Mouse (Mus musculus): ENCODE measurements around the gene Rac2. TPM values are rescaled to one million over a fixed set of nuclear protein-coding genes. Genes with fewer than 3 reads are reported as not detected.

Rac2 gene
- polyA plus RNA-seq, 1 experiment from 2014 or later: 6.4 TPM

DNA sequence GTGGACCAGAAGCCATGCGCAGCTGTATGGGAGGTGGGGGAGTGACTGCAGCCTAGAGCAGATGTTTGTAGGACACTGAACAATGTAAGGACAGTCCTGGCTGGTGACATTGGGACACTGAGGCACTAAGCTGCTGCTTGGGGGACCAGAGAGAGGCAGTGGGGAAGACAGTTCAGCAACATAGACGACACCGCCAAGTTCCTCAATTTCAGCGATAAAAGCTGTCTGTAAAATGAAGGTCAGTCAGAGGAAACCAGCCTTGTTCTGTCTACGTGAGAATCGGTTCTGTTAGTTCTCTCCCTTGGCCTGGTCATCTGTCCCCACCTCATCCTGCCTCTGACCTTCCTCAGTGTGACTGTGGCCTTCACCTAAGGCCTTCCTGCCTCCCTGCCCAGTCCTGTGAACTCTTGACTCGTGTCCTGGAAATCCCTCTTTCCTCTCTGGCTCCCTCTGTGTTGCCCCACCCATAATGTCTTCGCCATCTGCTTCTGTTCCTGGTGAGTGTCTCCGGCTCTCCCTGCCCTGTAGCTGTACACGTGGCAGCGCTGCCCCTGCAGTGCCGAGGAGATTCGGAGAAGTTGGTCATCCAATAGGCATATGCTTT lies 52.4 kb downstream of the Rac2 start:
- Histone ChIP-seq H3K9ac (ENCODE audit: low read length) (no peak overlapping the region), H3K27ac (replicated peaks) (no peak overlapping the region), H3K4me2 (replicated peaks; ENCODE audit: low read depth) (no peak overlapping the region), H3K27me3 (ENCODE audit: control insufficient read depth, insufficient read depth, low read length) (no peaks in the 10 kb centered on the region), H3K4me1 (replicated peaks; ENCODE audit: control insufficient read depth, insufficient read depth) (no peaks in the 10 kb centered on the region), H3K36me3 (ENCODE audit: control insufficient read depth, insufficient read depth, low read length) (0 out of 2 replicates have a peak, but pooled peaks cover under 1% of the 10 kb centered on the region), H3K9me3 (ENCODE audit: control insufficient read depth, low read length) (no peaks in the 10 kb centered on the region), H3K4me3 (ENCODE audit: low read depth, low read length) (no peak overlapping the region)
- no peak for DNase-seq (ENCODE audit: low spot score)
- WGBS: 59% methylated on average over 13 of the region's 13 CpGs
- no peak for TF ChIP-seq CTCF (IDR thresholded peaks at IDR 0.05; ENCODE audit: low read depth)
- no peak for TF ChIP-seq EP300 (optimal IDR thresholded peaks at IDR 0.05)
- peak; percentile 31; the same call in 1 of the 2 replicates for ATAC-seq (ENCODE audit: low FRiP score, low TSS enrichment)

GRCm38 (mm10) chr15:78518221-78518620 lies 54.4 kb downstream of the Rac2 start:
- Histone ChIP-seq H3K36me3 (ENCODE audit: control insufficient read depth, insufficient read depth, low read length) (no peaks in the 10 kb centered on the region), H3K4me2 (replicated peaks; ENCODE audit: low read depth) (no peak overlapping the region), H3K4me1 (replicated peaks; ENCODE audit: control insufficient read depth, insufficient read depth) (no peaks in the 10 kb centered on the region), H3K27me3 (ENCODE audit: control insufficient read depth, insufficient read depth, low read length) (no peaks in the 10 kb centered on the region), H3K9me3 (ENCODE audit: control insufficient read depth, low read length) (no peaks in the 10 kb centered on the region), H3K4me3 (ENCODE audit: low read depth, low read length) (no peak overlapping the region), H3K27ac (replicated peaks) (no peak overlapping the region), H3K9ac (ENCODE audit: low read length) (no peak overlapping the region)
- TF ChIP-seq EP300 (optimal IDR thresholded peaks at IDR 0.05) (no peak), CTCF (IDR thresholded peaks at IDR 0.05; ENCODE audit: low read depth) (no peak)
- 65% methylated on average over 7 of the region's 7 CpGs for WGBS
- DNase-seq (ENCODE audit: low spot score) (no peak), ATAC-seq (ENCODE audit: low FRiP score, low TSS enrichment) (no peak)

- DNase-seq (ENCODE audit: low spot score): no peak
- H3K27ac ChIP-seq (replicated peaks): no peak overlapping the region
- WGBS: 78% methylated on average over 6 of the region's 6 CpGs
Measured at GRCm38 (mm10) chr15:78515759-78516158, 56.8 kb downstream of the Rac2 start.

GRCm38 (mm10) chr15:78514393-78515146 lies 58.0 kb downstream of the Rac2 start:
- no peaks in the 10 kb centered on the region for H3K27me3 ChIP-seq (ENCODE audit: control insufficient read depth, insufficient read depth, low read length)
- H3K4me3 ChIP-seq (ENCODE audit: low read depth, low read length): no peak overlapping the region
- H3K9ac ChIP-seq (ENCODE audit: low read length): peak overlapping the region; percentile 28; the same call in 1 of the 2 replicates
- TF ChIP-seq CTCF (IDR thresholded peaks at IDR 0.05; ENCODE audit: low read depth) (peak; percentile 96), EP300 (optimal IDR thresholded peaks at IDR 0.05) (no peak)
- WGBS: 24% methylated on average over 7 of the region's 7 CpGs
- H3K4me1 ChIP-seq (replicated peaks; ENCODE audit: control insufficient read depth, insufficient read depth): no peaks in the 10 kb centered on the region
- peak; percentile 84 for DNase-seq (ENCODE audit: low spot score)
- H3K4me2 ChIP-seq (replicated peaks; ENCODE audit: low read depth): no peak overlapping the region
- peak; percentile 53 for ATAC-seq (ENCODE audit: low FRiP score, low TSS enrichment)
- H3K36me3 ChIP-seq (ENCODE audit: control insufficient read depth, insufficient read depth, low read length): no peaks in the 10 kb centered on the region
- no peaks in the 10 kb centered on the region for H3K9me3 ChIP-seq (ENCODE audit: control insufficient read depth, low read length)
- no peak overlapping the region for H3K27ac ChIP-seq (replicated peaks)

More at GRCm38 (mm10) chr15:78515759-78516158, 56.8 kb downstream of the Rac2 start:
- 0 out of 2 replicates have a peak overlapping the region, but pooled peaks have one; percentile 13 for H3K9ac ChIP-seq (ENCODE audit: low read length)
- no peak for TF ChIP-seq CTCF (IDR thresholded peaks at IDR 0.05; ENCODE audit: low read depth)
- TF ChIP-seq EP300 (optimal IDR thresholded peaks at IDR 0.05): no peak
- no peaks in the 10 kb centered on the region for H3K9me3 ChIP-seq (ENCODE audit: control insufficient read depth, low read length)
- H3K27me3 ChIP-seq (ENCODE audit: control insufficient read depth, insufficient read depth, low read length): no peaks in the 10 kb centered on the region
- no peak overlapping the region for H3K4me3 ChIP-seq (ENCODE audit: low read depth, low read length)
- H3K36me3 ChIP-seq (ENCODE audit: control insufficient read depth, insufficient read depth, low read length): no peaks in the 10 kb centered on the region
- no peak for ATAC-seq (ENCODE audit: low FRiP score, low TSS enrichment)
- no peak overlapping the region for H3K4me2 ChIP-seq (replicated peaks; ENCODE audit: low read depth)
- no peaks in the 10 kb centered on the region for H3K4me1 ChIP-seq (replicated peaks; ENCODE audit: control insufficient read depth, insufficient read depth)

DNA sequence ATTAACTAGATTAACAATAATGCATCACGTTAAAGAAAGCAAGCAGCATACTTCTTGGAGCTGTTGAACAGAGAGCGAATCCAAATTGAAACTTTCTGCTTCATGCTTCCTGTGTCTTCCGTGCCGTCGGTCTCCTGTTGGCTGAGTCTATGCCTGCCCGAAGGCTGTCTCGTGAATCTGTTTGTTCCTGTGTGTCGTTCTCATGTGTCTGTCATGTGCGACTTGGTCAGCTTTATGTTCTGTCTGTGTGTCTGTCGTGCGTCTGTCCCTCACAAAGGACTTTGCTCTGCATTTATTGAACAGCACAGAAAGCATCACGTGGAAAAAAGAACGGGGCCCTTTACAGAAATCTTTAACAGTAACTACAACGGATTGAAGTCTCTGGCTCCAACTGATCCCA lies 59.6 kb downstream of the Rac2 start:
- Histone ChIP-seq H3K9me3 (ENCODE audit: control insufficient read depth, low read length) (no peaks in the 10 kb centered on the region), H3K27me3 (ENCODE audit: control insufficient read depth, insufficient read depth, low read length) (no peaks in the 10 kb centered on the region), H3K4me2 (replicated peaks; ENCODE audit: low read depth) (no peak overlapping the region), H3K4me1 (replicated peaks; ENCODE audit: control insufficient read depth, insufficient read depth) (no peaks in the 10 kb centered on the region), H3K9ac (ENCODE audit: low read length) (no peak overlapping the region), H3K27ac (replicated peaks) (no peak overlapping the region), H3K36me3 (ENCODE audit: control insufficient read depth, insufficient read depth, low read length) (no peaks in the 10 kb centered on the region), H3K4me3 (ENCODE audit: low read depth, low read length) (no peak overlapping the region)
- TF ChIP-seq EP300 (optimal IDR thresholded peaks at IDR 0.05) (no peak), CTCF (IDR thresholded peaks at IDR 0.05; ENCODE audit: low read depth) (no peak)
- 81% methylated on average over 14 of the region's 14 CpGs for WGBS
- DNase-seq (ENCODE audit: low spot score): no peak
- no peak for ATAC-seq (ENCODE audit: low FRiP score, low TSS enrichment)

GRCm38 (mm10) chr15:78511951-78512350 lies 60.6 kb downstream of the Rac2 start:
- no peaks in the 10 kb centered on the region for H3K4me1 ChIP-seq (replicated peaks; ENCODE audit: control insufficient read depth, insufficient read depth)
- no peak overlapping the region for H3K27ac ChIP-seq (replicated peaks)
- ATAC-seq (ENCODE audit: low FRiP score, low TSS enrichment) (no peak), DNase-seq (ENCODE audit: low spot score) (no peak)
- no peaks in the 10 kb centered on the region for H3K36me3 ChIP-seq (ENCODE audit: control insufficient read depth, insufficient read depth, low read length)
- 62% methylated on average over 7 of the region's 7 CpGs for WGBS
- H3K4me2 ChIP-seq (replicated peaks; ENCODE audit: low read depth): no peak overlapping the region
- H3K9ac ChIP-seq (ENCODE audit: low read length): no peak overlapping the region
- H3K4me3 ChIP-seq (ENCODE audit: low read depth, low read length): no peak overlapping the region
- no peak for TF ChIP-seq CTCF (IDR thresholded peaks at IDR 0.05; ENCODE audit: low read depth)
- TF ChIP-seq EP300 (optimal IDR thresholded peaks at IDR 0.05): no peak
- no peaks in the 10 kb centered on the region for H3K27me3 ChIP-seq (ENCODE audit: control insufficient read depth, insufficient read depth, low read length)
- H3K9me3 ChIP-seq (ENCODE audit: control insufficient read depth, low read length): no peaks in the 10 kb centered on the region

Data from stomach, postnatal 0 days (tissue).